Mouse (Mus musculus): ENCODE results near the gene Fam131c. TPM values are rescaled to one million over a fixed set of nuclear protein-coding genes. Genes with fewer than 3 reads are reported as not detected.

Gene Fam131c
- polyA plus RNA-seq, 1 experiment from 2014 or later, result 50.1 TPM

GRCm38 (mm10) chr4:141422841-141423240 lies 54.8 kb downstream of the Fam131c start:
- H3K4me2 ChIP-seq (ENCODE audit: low read length), result no peak overlapping the region
- H3K9ac ChIP-seq (ENCODE audit: low read depth, low read length), result no peak overlapping the region
- H3K4me1 ChIP-seq (ENCODE audit: control insufficient read depth, insufficient read depth, low read length), result peaks cover 11% of the 10 kb centered on the region
- no peak for ATAC-seq
- WGBS, result 75% methylated on average over 5 of the region's 5 CpGs
- no peak overlapping the region for H3K27ac ChIP-seq (ENCODE audit: low read length)
- H3K27me3 ChIP-seq (ENCODE audit: control insufficient read depth, insufficient read depth, low read depth, low read length), result 0 out of 2 replicates have a peak, but pooled peaks cover 3% of the 10 kb centered on the region
- H3K4me3 ChIP-seq (ENCODE audit: low read depth, low read length), result no peak overlapping the region
- H3K9me3 ChIP-seq (replicated peaks; ENCODE audit: control insufficient read depth, low read length, poor library complexity, severe bottlenecking), result no peaks in the 10 kb centered on the region
- H3K36me3 ChIP-seq (ENCODE audit: control insufficient read depth, insufficient read depth, low read length), result no peaks in the 10 kb centered on the region

- Histone ChIP-seq H3K36me3 (ENCODE audit: control insufficient read depth, insufficient read depth, low read length) (no peaks in the 10 kb centered on the region), H3K27me3 (ENCODE audit: control insufficient read depth, insufficient read depth, low read depth, low read length) (peaks cover 3% of the 10 kb centered on the region; the same call in 1 of the 2 replicates), H3K9me3 (replicated peaks; ENCODE audit: control insufficient read depth, low read length, poor library complexity, severe bottlenecking) (no peaks in the 10 kb centered on the region), H3K4me1 (ENCODE audit: control insufficient read depth, insufficient read depth, low read length) (peaks cover 11% of the 10 kb centered on the region), H3K4me2 (ENCODE audit: low read length) (no peak overlapping the region), H3K27ac (ENCODE audit: low read length) (no peak overlapping the region), H3K4me3 (ENCODE audit: low read depth, low read length) (no peak overlapping the region), H3K9ac (ENCODE audit: low read depth, low read length) (no peak overlapping the region)
- 84% methylated on average over 5 of the region's 5 CpGs for WGBS
- ATAC-seq, result no peak
Measured at GRCm38 (mm10) chr4:141423288-141423687, 55.3 kb downstream of the Fam131c start.

- peaks cover 11% of the 10 kb centered on the region for H3K4me1 ChIP-seq (ENCODE audit: control insufficient read depth, insufficient read depth, low read length)
- no peaks in the 10 kb centered on the region for H3K36me3 ChIP-seq (ENCODE audit: control insufficient read depth, insufficient read depth, low read length)
- H3K9ac ChIP-seq (ENCODE audit: low read depth, low read length), result no peak overlapping the region
- H3K9me3 ChIP-seq (replicated peaks; ENCODE audit: control insufficient read depth, low read length, poor library complexity, severe bottlenecking), result no peaks in the 10 kb centered on the region
- peaks cover 3% of the 10 kb centered on the region; the same call in 1 of the 2 replicates for H3K27me3 ChIP-seq (ENCODE audit: control insufficient read depth, insufficient read depth, low read depth, low read length)
- no peak for ATAC-seq
- H3K4me3 ChIP-seq (ENCODE audit: low read depth, low read length), result no peak overlapping the region
- H3K27ac ChIP-seq (ENCODE audit: low read length), result no peak overlapping the region
- no peak overlapping the region for H3K4me2 ChIP-seq (ENCODE audit: low read length)
- WGBS, result 88% methylated on average over 13 of the region's 13 CpGs
Measured at GRCm38 (mm10) chr4:141423691-141424431, 55.8 kb downstream of the Fam131c start.

GRCm38 (mm10) chr4:141425484-141426479 lies 57.8 kb downstream of the Fam131c start:
- Histone ChIP-seq H3K9me3 (replicated peaks; ENCODE audit: control insufficient read depth, low read length, poor library complexity, severe bottlenecking) (no peaks in the 10 kb centered on the region), H3K27ac (ENCODE audit: low read length) (peak overlapping the region; percentile 4), H3K4me3 (ENCODE audit: low read depth, low read length) (peak overlapping the region; percentile 52), H3K9ac (ENCODE audit: low read depth, low read length) (peak overlapping the region; percentile 72), H3K36me3 (ENCODE audit: control insufficient read depth, insufficient read depth, low read length) (no peaks in the 10 kb centered on the region), H3K4me2 (ENCODE audit: low read length) (peak overlapping the region; percentile 81), H3K4me1 (ENCODE audit: control insufficient read depth, insufficient read depth, low read length) (peaks cover 11% of the 10 kb centered on the region), H3K27me3 (ENCODE audit: control insufficient read depth, insufficient read depth, low read depth, low read length) (peaks cover 3% of the 10 kb centered on the region; the same call in 1 of the 2 replicates)
- ATAC-seq, result peak; percentile 95
- 3% methylated on average over 36 of the region's 36 CpGs for WGBS

GRCm38 (mm10) chr4:141426796-141427745 lies 59.1 kb downstream of the Fam131c start:
- Histone ChIP-seq H3K4me3 (ENCODE audit: low read depth, low read length) (no peak overlapping the region), H3K27me3 (ENCODE audit: control insufficient read depth, insufficient read depth, low read depth, low read length) (peaks cover 3% of the 10 kb centered on the region; the same call in 1 of the 2 replicates), H3K36me3 (ENCODE audit: control insufficient read depth, insufficient read depth, low read length) (no peaks in the 10 kb centered on the region), H3K4me1 (ENCODE audit: control insufficient read depth, insufficient read depth, low read length) (peaks cover 11% of the 10 kb centered on the region), H3K4me2 (ENCODE audit: low read length) (peak overlapping the region; percentile 81; the same call in 1 of the 2 replicates), H3K9me3 (replicated peaks; ENCODE audit: control insufficient read depth, low read length, poor library complexity, severe bottlenecking) (no peaks in the 10 kb centered on the region), H3K27ac (ENCODE audit: low read length) (no peak overlapping the region), H3K9ac (ENCODE audit: low read depth, low read length) (no peak overlapping the region)
- WGBS, result 87% methylated on average over 10 of the region's 10 CpGs
- ATAC-seq, result no peak

GRCm38 (mm10) chr4:141427921-141428320 lies 59.9 kb downstream of the Fam131c start:
- Histone ChIP-seq H3K9me3 (replicated peaks; ENCODE audit: control insufficient read depth, low read length, poor library complexity, severe bottlenecking) (no peaks in the 10 kb centered on the region), H3K4me1 (ENCODE audit: control insufficient read depth, insufficient read depth, low read length) (peaks cover 11% of the 10 kb centered on the region), H3K4me3 (ENCODE audit: low read depth, low read length) (no peak overlapping the region), H3K27ac (ENCODE audit: low read length) (no peak overlapping the region), H3K27me3 (ENCODE audit: control insufficient read depth, insufficient read depth, low read depth, low read length) (peaks cover 3% of the 10 kb centered on the region; the same call in 1 of the 2 replicates), H3K4me2 (ENCODE audit: low read length) (no peak overlapping the region), H3K9ac (ENCODE audit: low read depth, low read length) (no peak overlapping the region), H3K36me3 (ENCODE audit: control insufficient read depth, insufficient read depth, low read length) (no peaks in the 10 kb centered on the region)
- 86% methylated on average over 13 of the region's 13 CpGs for WGBS
- no peak for ATAC-seq

GRCm38 (mm10) chr4:141429381-141429780 lies 61.4 kb downstream of the Fam131c start:
- H3K9ac ChIP-seq (ENCODE audit: low read depth, low read length), result no peak overlapping the region
- H3K9me3 ChIP-seq (replicated peaks; ENCODE audit: control insufficient read depth, low read length, poor library complexity, severe bottlenecking), result no peaks in the 10 kb centered on the region
- no peak overlapping the region for H3K27ac ChIP-seq (ENCODE audit: low read length)
- peaks cover 11% of the 10 kb centered on the region for H3K4me1 ChIP-seq (ENCODE audit: control insufficient read depth, insufficient read depth, low read length)
- H3K4me2 ChIP-seq (ENCODE audit: low read length), result no peak overlapping the region
- no peak for ATAC-seq
- no peak overlapping the region for H3K4me3 ChIP-seq (ENCODE audit: low read depth, low read length)
- WGBS, result 90% methylated on average over 6 of the region's 6 CpGs
- peaks cover 3% of the 10 kb centered on the region; the same call in 1 of the 2 replicates for H3K27me3 ChIP-seq (ENCODE audit: control insufficient read depth, insufficient read depth, low read depth, low read length)
- no peaks in the 10 kb centered on the region for H3K36me3 ChIP-seq (ENCODE audit: control insufficient read depth, insufficient read depth, low read length)

GRCm38 (mm10) chr4:141429847-141430246 lies 61.8 kb downstream of the Fam131c start:
- H3K9ac ChIP-seq (ENCODE audit: low read depth, low read length), result no peak overlapping the region
- H3K27ac ChIP-seq (ENCODE audit: low read length), result no peak overlapping the region
- H3K36me3 ChIP-seq (ENCODE audit: control insufficient read depth, insufficient read depth, low read length), result no peaks in the 10 kb centered on the region
- no peak overlapping the region for H3K4me2 ChIP-seq (ENCODE audit: low read length)
- H3K9me3 ChIP-seq (replicated peaks; ENCODE audit: control insufficient read depth, low read length, poor library complexity, severe bottlenecking), result no peaks in the 10 kb centered on the region
- H3K4me1 ChIP-seq (ENCODE audit: control insufficient read depth, insufficient read depth, low read length), result peaks cover 11% of the 10 kb centered on the region
- no peak overlapping the region for H3K4me3 ChIP-seq (ENCODE audit: low read depth, low read length)
- H3K27me3 ChIP-seq (ENCODE audit: control insufficient read depth, insufficient read depth, low read depth, low read length), result peaks cover 2% of the 10 kb centered on the region; the same call in 1 of the 2 replicates
- ATAC-seq, result no peak
- WGBS, result 48% methylated on average over 9 of the region's 9 CpGs

Measured in midbrain, embryonic 16.5 days (tissue).